Mouse (Mus musculus): Measurements from ENCODE around the gene Alkbh4. TPM values are rescaled to one million over a fixed set of nuclear protein-coding genes. Genes with fewer than 3 reads are reported as not detected.
"Not testable (repeated sequence)": the region's sequence is repeated elsewhere in the genome, so short reads cannot be mapped to it uniquely, and the experiment has no call there.

Gene Alkbh4
- total RNA-seq (2021) = 10 to 100 TPM; 10.1 to 11.6 TPM
- long read RNA-seq, experiment 1, partial matches to known transcripts = 0 of 6 reads
- long read RNA-seq, experiment 1, other reads (novel, unspliced or antisense) = 3 of 6 reads
- long read RNA-seq, experiment 2, transcript Alkbh4-201 (3 exons, 1,773 nt) = major isoform, 7 of 13 reads
- long read RNA-seq, experiment 2, partial matches to known transcripts = 0 of 13 reads
- long read RNA-seq, experiment 2, other reads (novel, unspliced or antisense) = 3 of 13 reads

- peak; percentile 82 for TF ChIP-seq CTCF (conservative IDR thresholded peaks at IDR 0.05)
- DNase-seq (ENCODE audit: low spot score in 2 of 2) = peak; percentile 95 to 96
- Histone ChIP-seq H3K27ac (peak within 1 kb of the TSS; percentile 81), H3K4me3 (peak within 1 kb of the TSS; percentile 73)
These were observed at the start of gene Alkbh4, which contains the start of gene Lrwd1 for GRCm38 (mm10) chr5:136135571-136136291. Alkbh4 (plus strand) TSS chr5:136136146. Lrwd1 (minus strand) TSS chr5:136136074.

DNA sequence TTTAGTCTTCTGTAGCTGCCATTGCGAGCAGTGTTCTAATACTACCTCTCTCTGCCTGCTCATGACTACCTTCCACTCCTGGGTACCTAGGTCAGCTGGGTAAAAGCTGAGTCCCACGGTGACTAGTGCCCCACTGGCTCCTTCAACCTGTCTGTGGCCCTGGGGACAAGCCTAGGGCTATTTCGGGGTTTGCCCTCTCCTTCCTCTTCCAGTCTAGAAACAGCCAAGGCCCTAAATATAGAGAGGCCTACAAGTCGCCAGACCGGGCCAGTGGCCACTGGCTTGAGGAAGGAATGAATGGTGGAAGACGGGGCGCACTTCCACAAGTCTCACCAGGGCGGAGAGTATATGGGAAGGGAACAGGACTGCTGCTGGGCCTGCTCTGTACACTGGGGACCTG lies 49.7 kb upstream of the Alkbh4 start:
- DNase-seq (ENCODE audit: low spot score in 2 of 2) = no peak
- H3K27ac ChIP-seq = no peak overlapping the region
- no peak for TF ChIP-seq CTCF (conservative IDR thresholded peaks at IDR 0.05)
- no peak overlapping the region for H3K4me3 ChIP-seq

DNA sequence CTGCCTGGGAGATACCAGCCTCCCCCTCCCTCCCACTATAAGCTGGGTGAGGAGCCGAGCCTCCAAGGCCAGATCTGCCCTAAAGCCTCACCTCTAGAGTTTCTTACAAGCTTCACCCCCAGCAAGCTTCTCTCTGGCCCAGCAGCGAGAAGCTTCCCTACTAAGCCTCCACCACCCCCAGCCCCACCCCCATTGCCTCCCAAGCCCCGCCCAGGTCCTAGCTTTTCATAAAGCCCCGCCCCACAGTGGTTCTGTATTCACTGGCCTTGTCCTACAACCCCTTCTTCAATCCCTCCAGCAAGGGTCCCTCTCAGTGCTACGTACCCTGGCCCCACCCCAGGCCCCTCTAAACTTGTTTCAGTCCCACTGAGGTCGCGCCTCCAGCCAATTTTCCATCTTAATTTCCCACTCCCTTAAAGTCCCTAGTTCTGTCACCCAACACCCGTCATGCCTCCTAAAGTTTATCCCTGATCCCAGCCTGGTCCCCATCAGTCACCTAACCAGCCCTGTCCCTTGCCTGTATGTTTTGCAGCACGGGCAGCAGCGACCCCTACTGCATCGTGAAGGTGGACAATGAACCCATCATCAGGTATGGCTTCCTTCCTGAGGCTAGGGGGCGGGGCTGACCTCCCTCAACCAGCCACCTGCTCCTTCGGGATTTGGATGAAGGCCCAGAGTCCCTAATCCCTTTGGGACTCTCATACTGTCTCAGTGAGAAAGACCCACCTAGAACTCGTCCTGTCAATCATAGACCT lies 46.9 kb upstream of the Alkbh4 start:
- Histone ChIP-seq H3K27ac (no peak overlapping the region), H3K4me3 (no peak overlapping the region)
- DNase-seq (ENCODE audit: low spot score in 2 of 2) = no peak
- 0 out of 2 replicates have a peak, but pooled peaks have one; percentile 16 for TF ChIP-seq CTCF (conservative IDR thresholded peaks at IDR 0.05)

DNA sequence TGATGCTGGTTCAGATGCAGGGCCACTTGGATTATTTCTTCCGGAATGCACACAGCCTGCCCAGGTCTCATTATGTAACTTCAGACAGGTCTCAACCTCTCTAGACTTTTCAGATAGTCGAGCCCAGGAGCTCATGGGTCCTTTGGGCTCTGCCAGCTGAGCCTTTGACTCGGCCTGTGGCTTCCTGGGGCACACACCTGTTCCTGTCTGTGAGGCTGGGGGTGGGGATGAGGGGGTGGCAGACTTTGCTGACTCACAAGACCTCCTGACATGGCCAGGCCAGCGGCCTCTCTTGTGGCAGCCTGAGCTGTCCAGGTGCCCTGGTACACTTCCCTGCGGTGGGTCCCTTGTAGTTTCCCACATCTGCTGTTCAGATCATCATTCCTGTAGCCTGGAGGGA lies 44.0 kb upstream of the Alkbh4 start:
- no peak for DNase-seq (ENCODE audit: low spot score in 2 of 2)
- H3K27ac ChIP-seq = no peak overlapping the region
- TF ChIP-seq CTCF (conservative IDR thresholded peaks at IDR 0.05) = no peak

GRCm38 (mm10) chr5:136094249-136095010 lies 41.5 kb upstream of the Alkbh4 start:
- Histone ChIP-seq H3K4me3 (no peak overlapping the region), H3K27ac (no peak overlapping the region)
- DNase-seq (ENCODE audit: low spot score in 2 of 2) = peak; percentile 39 to 41
- no peak for TF ChIP-seq CTCF (conservative IDR thresholded peaks at IDR 0.05)

More for the DNA sequence above, 44.0 kb upstream of the Alkbh4 start:
- H3K4me3 ChIP-seq = no peak overlapping the region

DNA sequence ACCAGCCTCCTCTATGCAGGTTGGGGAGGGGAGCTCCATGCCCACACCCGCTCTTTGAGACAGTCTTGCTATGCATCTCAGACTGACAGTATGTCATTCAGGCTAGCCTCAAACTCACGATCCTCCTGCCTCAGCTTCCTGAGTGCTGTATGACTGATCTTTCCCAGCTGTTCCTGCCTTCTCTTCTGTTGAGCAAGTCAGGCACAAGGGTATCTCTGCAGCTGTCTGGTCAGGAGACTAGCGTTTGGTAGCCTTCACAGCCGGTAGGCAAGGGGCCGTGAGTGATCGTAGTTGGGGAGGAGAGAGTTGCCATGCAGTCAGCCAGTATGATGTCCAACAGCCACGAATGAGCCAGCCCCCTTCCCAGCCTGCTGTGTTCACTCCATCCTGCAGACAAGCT lies 40.9 kb upstream of the Alkbh4 start:
- TF ChIP-seq CTCF (conservative IDR thresholded peaks at IDR 0.05) = no peak
- DNase-seq (ENCODE audit: low spot score in 2 of 2) = no peak
- Histone ChIP-seq H3K4me3 (no peak overlapping the region), H3K27ac (no peak overlapping the region)

DNA sequence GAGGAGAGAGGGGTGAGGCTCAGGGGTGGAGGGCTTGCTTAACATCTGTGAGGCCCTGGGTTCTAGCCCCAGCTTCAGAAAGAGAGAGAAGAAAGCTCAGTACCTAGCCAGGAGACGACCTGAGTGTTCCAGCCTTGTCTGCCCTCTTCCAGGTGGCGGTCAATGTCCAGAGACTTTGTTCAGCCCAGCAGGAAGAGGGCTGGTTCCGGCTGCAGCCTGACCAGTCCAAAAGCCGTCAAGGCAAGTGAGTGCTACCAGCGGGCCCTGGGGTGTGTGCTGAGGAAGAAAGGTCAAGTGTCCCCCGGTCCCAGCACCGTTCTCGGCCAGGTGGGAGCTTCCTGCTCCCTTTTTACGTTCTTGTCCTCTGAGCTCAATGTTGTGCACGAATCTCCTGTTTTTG lies 37.4 kb upstream of the Alkbh4 start:
- no peak for TF ChIP-seq CTCF (conservative IDR thresholded peaks at IDR 0.05)
- H3K4me3 ChIP-seq = no peak overlapping the region
- H3K27ac ChIP-seq = no peak overlapping the region
- no peak for DNase-seq (ENCODE audit: low spot score in 2 of 2)

- peak; percentile 98 for TF ChIP-seq CTCF (conservative IDR thresholded peaks at IDR 0.05)
- Histone ChIP-seq H3K27ac (no peak overlapping the region; the same call in 1 of the 2 replicates), H3K4me3 (peak overlapping the region; percentile 54)
- peak; percentile 53 to 75 for DNase-seq (ENCODE audit: low spot score in 2 of 2)
These were observed 33.7 kb upstream of the Alkbh4 start for GRCm38 (mm10) chr5:136102099-136102820.

- TF ChIP-seq CTCF (conservative IDR thresholded peaks at IDR 0.05) = peak; percentile 64
- H3K4me3 ChIP-seq = no peak overlapping the region
- no peak for DNase-seq (ENCODE audit: low spot score in 2 of 2)
- H3K27ac ChIP-seq = no peak overlapping the region
These were observed 31.4 kb upstream of the Alkbh4 start for GRCm38 (mm10) chr5:136104511-136104910.

- DNase-seq (ENCODE audit: low spot score in 2 of 2) = no peak
- no peak overlapping the region for H3K4me3 ChIP-seq
- H3K27ac ChIP-seq = no peak overlapping the region
- TF ChIP-seq CTCF (conservative IDR thresholded peaks at IDR 0.05) = no peak
These were observed 27.5 kb upstream of the Alkbh4 start for GRCm38 (mm10) chr5:136108486-136108885.

DNA sequence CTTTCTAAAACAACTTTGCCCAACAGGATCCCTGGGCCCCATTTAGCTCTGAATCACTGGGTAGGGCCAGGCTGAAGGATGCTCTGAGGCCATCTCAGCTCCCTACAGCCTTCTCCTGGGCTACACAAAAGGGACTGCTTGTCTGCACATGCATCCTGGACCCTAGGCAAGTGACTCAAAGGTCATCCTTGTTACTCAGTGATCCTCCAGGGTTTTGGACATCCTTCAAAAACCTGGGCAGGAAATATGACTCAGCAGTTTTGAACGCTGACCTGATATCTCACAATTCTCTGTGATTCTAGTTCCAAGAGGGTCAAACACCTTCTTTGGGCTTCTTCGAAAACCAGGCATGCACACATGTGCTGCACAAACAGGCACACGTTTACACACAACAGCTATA lies 26.9 kb upstream of the Alkbh4 start:
- TF ChIP-seq CTCF (conservative IDR thresholded peaks at IDR 0.05) = no peak
- H3K27ac ChIP-seq = no peak overlapping the region
- DNase-seq (ENCODE audit: low spot score in 2 of 2) = no peak
- no peak overlapping the region for H3K4me3 ChIP-seq

DNA sequence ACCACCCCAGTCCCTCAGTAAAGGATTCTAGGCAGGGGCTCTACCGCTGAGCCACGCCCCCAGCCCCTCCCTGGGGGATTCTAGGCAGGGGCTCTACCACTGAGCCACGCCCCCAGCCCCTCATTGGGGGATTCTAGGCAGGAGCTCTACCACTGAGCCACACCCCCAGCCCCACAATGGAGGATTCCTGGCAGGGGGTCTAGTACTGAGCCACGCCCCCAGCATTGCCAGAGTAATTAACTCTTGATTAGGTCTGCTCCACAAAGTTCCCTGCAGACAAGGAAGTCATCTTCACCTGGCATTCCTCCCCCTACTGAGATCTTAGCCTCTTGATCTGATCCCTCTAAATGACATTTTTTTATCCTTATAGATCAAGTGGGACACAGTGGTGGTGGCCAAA lies 22.4 kb upstream of the Alkbh4 start:
- H3K4me3 ChIP-seq; H3K27ac ChIP-seq; DNase-seq (ENCODE audit: low spot score in 2 of 2): not testable (repeated sequence)
